Mouse (Mus musculus): Measurements from ENCODE around the gene Gm8265.
"Not testable (repeated sequence)": the region's sequence is repeated elsewhere in the genome, so short reads cannot be mapped to it uniquely, and the experiment has no call there.

- not testable (repeated sequence) for TF ChIP-seq POLR2A (IDR thresholded peaks at IDR 0.05; ENCODE audit: borderline replicate concordance, extremely low read depth, insufficient read depth, insufficient read length, poor library complexity, severe bottlenecking); CTCF (IDR thresholded peaks at IDR 0.05; ENCODE audit: borderline replicate concordance, extremely low read depth, insufficient read depth, insufficient read length)
Observed at GRCm38 (mm10) chr14:5632928-5633327, at the start of gene Gm8265.
